Mouse (Mus musculus): ENCODE data around the gene Dhx30.

Dhx30 gene

GRCm38 (mm10) chr9:110045763-110046377, 71.8 kb downstream of the Dhx30 start:
- DNase-seq (ENCODE audit: low spot score in 2 of 2) = no peak

GRCm38 (mm10) chr9:110044373-110044772, 73.3 kb downstream of the Dhx30 start:
- DNase-seq (ENCODE audit: low spot score in 2 of 2) = peak; percentile 59 to 63

- no peak for DNase-seq (ENCODE audit: low spot score in 2 of 2)
Measured at GRCm38 (mm10) chr9:110038485-110038884, 79.1 kb downstream of the Dhx30 start.

GRCm38 (mm10) chr9:110037895-110038294, 79.7 kb downstream of the Dhx30 start:
- DNase-seq (ENCODE audit: low spot score in 2 of 2) = no peak

GRCm38 (mm10) chr9:110035091-110035490, 82.5 kb downstream of the Dhx30 start:
- no peak for DNase-seq (ENCODE audit: low spot score in 2 of 2)

Data from right cerebral cortex, adult 2 months (tissue).